Mouse (Mus musculus): ENCODE data around the gene Tnfaip1. TPM values are rescaled to one million over a fixed set of nuclear protein-coding genes. Genes with fewer than 3 reads are reported as not detected.
A peak's percentile ranks its signal among the peaks of the same experiment; 100 is the strongest.
"Not testable (repeated sequence)": the region's sequence is repeated elsewhere in the genome, so short reads cannot be mapped to it uniquely, and the experiment has no call there.

The Tnfaip1 gene
- total RNA-seq, 4 experiments from 2014 or later = 32.8 to 36.6 (median 34.2) TPM

DNA sequence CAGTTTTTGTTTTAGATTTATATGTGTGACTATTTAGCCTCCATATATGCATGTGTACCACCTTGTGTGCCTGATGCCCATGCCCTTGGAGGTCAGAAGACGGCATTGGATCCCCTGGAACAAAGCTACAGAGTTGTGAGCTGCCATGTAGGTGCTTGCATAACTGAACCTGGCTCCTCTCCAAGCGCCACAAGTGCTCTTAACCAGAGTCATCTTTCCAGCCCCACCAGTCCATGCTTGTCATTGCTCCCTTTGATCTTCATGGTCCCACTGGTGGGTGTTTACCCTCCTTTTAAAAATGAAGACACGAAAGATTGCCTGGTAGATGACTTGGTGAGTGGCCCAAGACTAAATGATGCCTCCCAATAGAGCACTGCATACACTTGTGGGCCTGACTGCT is 4.2 kb upstream of the Tnfaip1 start:
- DNase-seq (ENCODE audit: low spot score in 2 of 2) = no peak

- no peak for DNase-seq (ENCODE audit: low spot score in 2 of 2)
Measured at GRCm38 (mm10) chr11:78536690-78537084, 555 bp upstream of the Tnfaip1 start.

- no peak for DNase-seq (ENCODE audit: low spot score in 2 of 2)
Measured at GRCm38 (mm10) chr11:78535376-78536079, 604 bp downstream of the Tnfaip1 start.

- DNase-seq (ENCODE audit: low spot score in 2 of 2) = no peak
Measured at GRCm38 (mm10) chr11:78534516-78534915, 1.6 kb downstream of the Tnfaip1 start.

DNA sequence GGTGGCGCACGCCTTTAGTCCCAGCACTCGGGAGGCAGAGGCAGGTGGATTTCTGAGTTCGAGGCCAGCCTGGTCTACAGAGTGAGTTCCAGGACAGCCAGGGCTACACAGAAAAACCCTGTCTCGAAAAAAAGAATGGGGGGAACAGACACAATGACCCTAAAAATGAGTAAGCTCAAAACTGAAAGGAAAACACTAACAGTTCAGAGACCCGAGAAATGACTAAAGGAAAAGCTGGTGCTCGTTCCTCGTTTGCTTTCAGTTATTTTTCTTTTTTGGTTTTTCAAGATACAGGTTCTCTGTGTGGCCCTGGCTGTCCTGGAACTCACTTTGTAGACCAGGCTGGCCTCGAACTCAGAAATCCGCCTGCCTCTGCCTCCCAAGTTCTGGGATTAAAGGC is 4.6 kb downstream of the Tnfaip1 start:
- DNase-seq (ENCODE audit: low spot score in 2 of 2) = not testable (repeated sequence)

- DNase-seq (ENCODE audit: low spot score in 2 of 2) = no peak
Measured at GRCm38 (mm10) chr11:78531046-78531445, 5.1 kb downstream of the Tnfaip1 start.

DNA sequence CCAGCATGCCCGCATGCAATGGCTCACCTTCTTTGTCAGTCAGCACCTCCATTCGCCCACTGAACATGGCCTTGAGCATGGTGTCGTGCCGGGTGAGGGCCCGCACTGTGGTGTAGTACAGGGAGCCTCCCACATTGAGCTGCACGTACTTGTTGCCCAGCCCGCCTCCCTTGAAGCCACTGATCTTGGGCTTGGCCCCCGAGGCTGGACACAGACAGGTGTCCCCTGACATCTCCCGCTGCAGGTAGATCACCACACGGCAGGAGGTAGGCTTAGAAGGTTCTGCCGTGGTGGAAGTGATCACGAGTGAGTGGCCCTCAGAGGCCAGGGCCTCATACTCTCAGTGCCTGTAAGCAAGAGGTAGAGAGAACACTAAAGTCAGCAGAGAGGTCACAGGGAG is 6.1 kb downstream of the Tnfaip1 start:
- no peak for DNase-seq (ENCODE audit: low spot score in 2 of 2)

DNA sequence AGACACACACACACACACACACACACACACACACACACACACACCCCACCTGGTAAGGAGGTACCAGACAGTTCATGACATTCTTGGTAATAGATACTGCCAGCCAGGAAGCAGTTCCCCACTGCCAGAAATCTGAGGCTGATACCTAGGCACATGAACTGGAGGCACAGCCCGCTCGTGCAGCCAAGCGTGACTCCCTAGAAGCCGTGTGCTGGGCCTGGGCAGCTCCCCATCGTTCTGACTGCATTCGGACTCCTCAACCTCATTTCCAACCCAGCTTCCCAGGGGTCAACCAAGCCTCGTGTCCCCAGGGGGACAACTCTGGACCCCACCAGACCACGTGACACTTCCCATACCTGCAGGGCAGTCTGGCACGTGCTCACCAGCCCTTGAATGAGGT is 7.4 kb downstream of the Tnfaip1 start:
- no peak for DNase-seq (ENCODE audit: low spot score in 2 of 2)

DNA sequence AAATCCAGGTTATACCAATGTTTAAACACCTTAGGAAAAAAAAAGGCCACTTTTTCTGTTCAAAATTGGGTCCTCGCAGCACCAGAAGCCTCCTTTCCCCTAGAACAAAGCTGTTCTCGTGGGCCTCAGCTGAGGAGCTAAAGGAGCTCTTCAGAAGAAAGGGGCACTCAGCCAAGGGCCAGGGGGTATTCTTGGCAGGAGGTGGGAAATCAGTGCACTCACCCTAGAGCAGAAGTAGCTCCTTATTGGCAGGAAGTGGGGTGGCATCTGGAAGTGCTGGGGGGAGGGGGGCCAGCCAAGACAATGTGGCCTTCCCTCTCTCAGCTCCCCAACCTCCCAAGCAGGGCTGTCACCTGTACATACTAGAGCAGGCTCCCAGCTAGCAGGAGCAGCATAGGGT is 11.3 kb downstream of the Tnfaip1 start:
- DNase-seq (ENCODE audit: low spot score in 2 of 2) = no peak

GRCm38 (mm10) chr11:78523241-78523955 is 12.7 kb downstream of the Tnfaip1 start:
- no peak for DNase-seq (ENCODE audit: low spot score in 2 of 2)

GRCm38 (mm10) chr11:78522481-78522997 is 13.6 kb downstream of the Tnfaip1 start:
- DNase-seq (ENCODE audit: low spot score in 2 of 2) = no peak

- DNase-seq (ENCODE audit: low spot score in 2 of 2) = no peak
Measured at GRCm38 (mm10) chr11:78521880-78522279, 14.3 kb downstream of the Tnfaip1 start.

GRCm38 (mm10) chr11:78518931-78519330 is 17.2 kb downstream of the Tnfaip1 start:
- no peak for DNase-seq (ENCODE audit: low spot score in 2 of 2)

DNA sequence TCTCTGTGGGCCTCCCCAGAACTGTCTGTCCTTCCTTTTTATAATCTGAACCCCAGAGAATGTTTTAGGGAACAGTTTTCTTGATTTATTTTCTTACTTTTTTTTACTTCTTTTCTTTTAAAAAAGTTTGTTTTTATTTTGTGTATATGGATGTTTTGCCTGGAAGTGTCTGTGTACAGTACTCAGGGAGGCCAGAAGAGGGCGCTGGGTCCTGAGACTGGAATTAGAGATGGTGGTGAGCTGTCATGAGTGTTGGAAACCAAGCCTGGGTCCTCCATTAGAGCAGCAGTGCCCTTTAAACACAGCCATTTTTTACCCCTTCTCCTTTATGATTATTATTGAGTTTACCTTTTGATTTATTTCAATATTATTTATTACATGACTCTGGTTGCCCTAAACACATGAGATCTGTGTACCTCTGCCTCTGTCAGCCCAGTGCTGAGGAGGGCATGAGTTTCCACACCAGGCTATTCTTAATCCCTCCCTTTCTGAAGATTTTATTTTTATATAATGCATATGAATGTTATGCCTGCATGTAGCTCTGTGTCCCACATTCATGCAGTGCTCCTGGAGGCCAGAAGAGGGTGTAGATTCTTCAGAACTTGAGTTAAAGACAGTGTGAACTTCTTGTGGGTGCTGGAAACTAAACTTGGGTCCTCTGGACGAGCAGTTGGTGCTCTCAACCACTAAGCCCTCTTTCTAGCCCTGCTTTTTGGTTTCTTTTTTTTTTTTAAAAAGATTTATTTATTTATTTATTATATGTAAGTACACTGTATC is 20.4 kb downstream of the Tnfaip1 start:
- DNase-seq (ENCODE audit: low spot score in 2 of 2) = no peak

- no peak for DNase-seq (ENCODE audit: low spot score in 2 of 2)
Measured at GRCm38 (mm10) chr11:78513106-78513790, 22.9 kb downstream of the Tnfaip1 start.

DNA sequence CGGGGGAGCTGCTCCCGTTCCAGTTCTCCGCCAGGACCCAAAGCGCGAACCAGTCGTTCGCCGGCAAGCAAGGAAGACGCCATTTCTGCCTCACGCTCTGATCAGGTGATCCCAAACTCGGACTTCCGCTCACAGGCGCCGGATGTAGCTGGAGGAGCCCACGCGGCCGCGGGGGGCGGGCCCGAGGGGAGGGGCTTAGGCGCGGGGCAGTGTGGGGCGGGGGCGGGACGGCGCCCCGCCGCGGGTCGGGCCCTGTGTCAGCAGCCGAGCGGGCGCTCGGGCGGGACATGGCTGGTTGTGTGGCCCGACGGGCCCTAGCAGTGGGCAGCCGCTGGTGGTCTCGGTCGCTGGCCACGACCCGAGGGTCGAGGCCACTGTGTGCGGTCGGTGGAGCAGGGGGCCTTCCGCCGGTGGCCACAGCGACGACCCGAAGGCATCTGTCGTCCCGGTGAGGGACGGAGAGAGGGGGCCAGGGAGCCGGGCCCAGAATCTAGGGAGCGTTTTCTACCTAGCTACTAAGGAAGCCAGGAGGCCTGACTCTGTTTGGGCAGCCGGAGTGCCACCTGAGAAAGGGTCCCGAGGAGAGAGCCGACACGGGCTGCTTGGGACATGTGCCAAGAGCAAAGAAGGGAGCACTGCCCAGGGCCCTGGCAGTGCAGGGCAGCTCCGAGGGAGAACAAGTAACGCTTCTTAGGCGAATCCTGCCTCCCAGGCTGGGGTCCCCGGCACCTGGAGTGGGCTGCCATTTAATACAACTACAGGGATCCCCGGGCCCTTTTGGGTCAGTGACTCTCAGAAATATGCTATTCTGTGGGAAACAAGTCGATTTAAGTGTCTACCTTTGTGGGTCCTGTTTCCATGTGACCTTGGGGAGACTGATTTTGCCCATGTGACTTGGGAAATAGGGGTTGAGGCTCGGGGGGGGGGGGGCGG is 23.8 kb downstream of the Tnfaip1 start, which contains the start of the genes Tmem199 and Poldip2:
Tmem199 (minus strand) TSS at position 148 of the 933 bp plus-strand sequence.
Poldip2 (plus strand) TSS at position 169 of the 933 bp plus-strand sequence.
- DNase-seq (ENCODE audit: low spot score in 2 of 2) = peak; percentile 65 to 87

DNA sequence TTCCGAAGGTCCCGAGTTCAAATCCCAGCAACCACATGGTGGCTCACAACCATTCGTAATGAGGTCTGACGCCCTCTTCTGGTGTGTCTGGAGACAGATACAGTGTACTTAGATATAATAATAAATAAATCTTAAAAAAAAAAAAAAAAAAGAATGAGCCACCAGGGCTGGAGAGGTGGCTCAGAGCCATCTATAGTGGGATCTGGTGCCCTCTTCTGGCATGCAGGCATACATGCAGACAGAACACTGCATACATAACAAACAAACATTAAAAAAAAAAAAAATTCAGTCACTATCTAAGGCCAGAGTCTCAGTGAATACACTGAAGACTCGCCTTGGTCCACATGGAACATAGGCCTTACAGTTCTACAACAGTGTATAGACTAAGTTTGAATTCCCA is 27.0 kb downstream of the Tnfaip1 start:
- no peak for DNase-seq (ENCODE audit: low spot score in 2 of 2)

DNA sequence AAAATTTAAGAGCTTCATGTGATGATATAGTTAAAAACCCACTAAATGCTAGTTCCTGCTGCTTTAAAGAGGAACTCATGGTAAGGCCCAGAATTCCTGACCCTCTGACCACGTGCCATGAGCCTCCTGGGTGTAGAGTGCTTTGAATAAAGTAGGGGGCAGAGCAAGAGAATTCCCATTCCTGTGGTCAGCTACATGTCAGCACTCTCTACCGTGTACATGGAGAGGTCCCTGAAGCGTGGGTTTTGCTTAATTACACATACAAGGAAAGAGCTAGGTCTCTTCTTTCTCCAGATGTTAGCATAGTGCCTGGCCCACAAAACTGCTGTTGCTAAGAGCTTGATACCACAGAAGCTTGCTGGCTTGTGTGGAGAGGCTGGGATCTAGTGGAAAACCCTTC is 30.7 kb downstream of the Tnfaip1 start:
- no peak for DNase-seq (ENCODE audit: low spot score in 2 of 2)

DNA sequence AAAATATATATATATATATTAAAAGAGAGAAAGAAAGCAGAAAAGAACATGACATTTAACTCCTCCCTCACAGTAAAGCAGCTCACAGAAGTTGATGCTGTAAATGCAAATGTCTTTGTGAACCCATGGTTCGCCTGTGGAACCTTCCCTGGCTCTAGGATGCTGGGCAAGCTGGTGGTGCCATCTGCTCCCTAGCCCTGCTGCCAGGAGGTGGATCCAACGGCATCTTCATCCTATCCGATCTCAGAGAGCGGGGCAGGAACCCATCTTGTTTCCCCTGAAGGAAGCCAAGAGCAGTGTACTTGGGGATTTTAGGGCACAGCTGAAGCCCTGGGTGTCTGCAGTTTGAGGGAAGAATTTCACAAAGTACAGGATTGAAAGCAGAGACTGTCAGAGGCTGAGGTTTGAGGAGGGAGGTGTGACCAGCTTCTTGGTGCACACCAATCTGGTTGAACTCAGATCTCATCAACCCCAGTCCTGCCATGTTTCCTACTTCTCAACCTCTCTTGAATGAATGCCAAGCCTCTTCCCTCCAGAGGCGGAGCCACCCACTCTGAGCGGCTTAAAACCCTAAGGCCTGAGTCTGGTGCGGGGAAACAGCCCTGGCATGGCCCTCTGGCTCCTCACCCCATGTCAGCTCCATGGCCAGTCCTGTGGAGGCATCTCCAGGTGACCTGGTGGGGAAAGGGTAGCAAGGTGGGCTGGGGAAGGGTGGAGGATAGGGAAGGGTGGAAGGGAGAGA is 33.1 kb downstream of the Tnfaip1 start, which contains the start of gene Sebox:
Sebox (plus strand) TSS at position 539 of the 742 bp plus-strand sequence.
- DNase-seq (ENCODE audit: low spot score in 2 of 2) = no peak
